Mouse (Mus musculus) adrenal gland, postnatal 36 days (tissue): ENCODE results near the gene Hoxa4. TPM values are rescaled to one million over a fixed set of nuclear protein-coding genes. Genes with fewer than 3 reads are reported as not detected.
A peak's percentile ranks its signal among the peaks of the same experiment; 100 is the strongest.

ENCODE experiments used
- DNase-seq, 2 experiments: peaks; one replicate each; pipeline ENCODE4 v3.0.0; 2021; ENCODE audit warnings: mixed read lengths in 1 of 2
- total RNA-seq, 2 experiments: library from RNA; stranded (reverse); gene quantifications; 2 replicates each; pipeline ENCODE4 v1.2.3; 2021

The Hoxa4 gene
- total RNA-seq, 2 experiments from 2014 or later = 2.6 to 3.1 TPM

- peak in 1 of 2 experiments; percentile 59 for DNase-seq
These were observed 12.0 kb upstream of the Hoxa4 start for GRCm38 (mm10) chr6:52203371-52204049.

GRCm38 (mm10) chr6:52203121-52203370 lies 11.5 kb upstream of the Hoxa4 start:
- no peak for DNase-seq

- no peak for DNase-seq
These were observed 11.0 kb upstream of the Hoxa4 start for GRCm38 (mm10) chr6:52202362-52203120.

- DNase-seq = no peak
These were observed 9.7 kb upstream of the Hoxa4 start for GRCm38 (mm10) chr6:52201269-52201668.

- no peak for DNase-seq
These were observed 9.2 kb upstream of the Hoxa4 start for GRCm38 (mm10) chr6:52200751-52201250.

GRCm38 (mm10) chr6:52200073-52200750 lies 8.7 kb upstream of the Hoxa4 start:
- DNase-seq = peak in 1 of 2 experiments; percentile 35

- peak; percentile 69 to 73 for DNase-seq
These were observed 5.7 kb upstream of the Hoxa4 start for GRCm38 (mm10) chr6:52197271-52197670.

GRCm38 (mm10) chr6:52196811-52197210 lies 5.3 kb upstream of the Hoxa4 start:
- no peak for DNase-seq

GRCm38 (mm10) chr6:52194690-52195089 lies 3.1 kb upstream of the Hoxa4 start:
- DNase-seq = no peak

- peak; percentile 93 to 97 for DNase-seq
These were observed 452 bp upstream of the Hoxa4 start for GRCm38 (mm10) chr6:52191860-52192550.

GRCm38 (mm10) chr6:52190410-52190809 lies 1.1 kb downstream of the Hoxa4 start:
- no peak for DNase-seq

GRCm38 (mm10) chr6:52189909-52190308 lies 1.6 kb downstream of the Hoxa4 start:
- DNase-seq = no peak

GRCm38 (mm10) chr6:52189172-52189591 lies 2.4 kb downstream of the Hoxa4 start:
- no peak for DNase-seq

- no peak for DNase-seq
These were observed 5.1 kb downstream of the Hoxa4 start for GRCm38 (mm10) chr6:52186500-52186899.

- no peak for DNase-seq
These were observed 5.7 kb downstream of the Hoxa4 start for GRCm38 (mm10) chr6:52185834-52186233.

GRCm38 (mm10) chr6:52185222-52185621 lies 6.3 kb downstream of the Hoxa4 start:
- DNase-seq = peak; percentile 70 to 74

- no peak for DNase-seq
These were observed 6.9 kb downstream of the Hoxa4 start for GRCm38 (mm10) chr6:52184668-52185067.

- no peak for DNase-seq
These were observed 8.1 kb downstream of the Hoxa4 start for GRCm38 (mm10) chr6:52183311-52184080.

GRCm38 (mm10) chr6:52182793-52183192 lies 8.8 kb downstream of the Hoxa4 start:
- DNase-seq = no peak

GRCm38 (mm10) chr6:52182030-52182429 lies 9.5 kb downstream of the Hoxa4 start:
- DNase-seq = no peak

- DNase-seq = no peak
These were observed 10.8 kb downstream of the Hoxa4 start for GRCm38 (mm10) chr6:52180726-52181125.
